Mouse (Mus musculus): ENCODE data around the gene P3h3. TPM values are rescaled to one million over a fixed set of nuclear protein-coding genes. Genes with fewer than 3 reads are reported as not detected.

P3h3 gene
- polyA plus RNA-seq, 1 experiment from 2014 or later: 49.5 TPM

GRCm38 (mm10) chr6:124861802-124862201 lies 4.2 kb upstream of the P3h3 start:
- peaks cover 11% of the 10 kb centered on the region for H3K4me1 ChIP-seq (ENCODE audit: control insufficient read depth, insufficient read depth, low read length)
- WGBS: 20% methylated on average over 3 of the region's 3 CpGs
- no peaks in the 10 kb centered on the region for H3K27me3 ChIP-seq (replicated peaks; ENCODE audit: control insufficient read depth, insufficient read depth, low read length)

GRCm38 (mm10) chr6:124861266-124861665 lies 3.7 kb upstream of the P3h3 start:
- DNase-seq (ENCODE audit: low spot score) (no peak), ATAC-seq (ENCODE audit: low read depth) (no peak)
- H3K36me3 ChIP-seq (ENCODE audit: control insufficient read depth, insufficient read depth, low read length): no peaks in the 10 kb centered on the region
- no peak overlapping the region for H3K4me2 ChIP-seq (ENCODE audit: low read depth, low read length)
- peaks cover 12% of the 10 kb centered on the region for H3K4me1 ChIP-seq (ENCODE audit: control insufficient read depth, insufficient read depth, low read length)
- H3K9me3 ChIP-seq (ENCODE audit: control insufficient read depth, low read length): no peaks in the 10 kb centered on the region
- no peak overlapping the region for H3K4me3 ChIP-seq (ENCODE audit: low read depth, low read length)
- 88% methylated on average over 17 of the region's 19 CpGs for WGBS
- H3K27me3 ChIP-seq (replicated peaks; ENCODE audit: control insufficient read depth, insufficient read depth, low read length): no peaks in the 10 kb centered on the region
- 0 out of 2 replicates have a peak overlapping the region, but pooled peaks have one; percentile 30 for H3K9ac ChIP-seq (ENCODE audit: low read depth, low read length)
- no peak overlapping the region for H3K27ac ChIP-seq (replicated peaks; ENCODE audit: low read depth, low read length)

More at GRCm38 (mm10) chr6:124861802-124862201, 4.2 kb upstream of the P3h3 start:
- Histone ChIP-seq H3K9me3 (ENCODE audit: control insufficient read depth, low read length) (no peaks in the 10 kb centered on the region), H3K27ac (replicated peaks; ENCODE audit: low read depth, low read length) (no peak overlapping the region), H3K4me3 (ENCODE audit: low read depth, low read length) (no peak overlapping the region), H3K36me3 (ENCODE audit: control insufficient read depth, insufficient read depth, low read length) (no peaks in the 10 kb centered on the region), H3K4me2 (ENCODE audit: low read depth, low read length) (no peak overlapping the region; the same call in 1 of the 2 replicates), H3K9ac (ENCODE audit: low read depth, low read length) (0 out of 2 replicates have a peak overlapping the region, but pooled peaks have one; percentile 30)
- no peak for DNase-seq (ENCODE audit: low spot score)
- ATAC-seq (ENCODE audit: low read depth): no peak

- Histone ChIP-seq H3K36me3 (ENCODE audit: control insufficient read depth, insufficient read depth, low read length) (no peaks in the 10 kb centered on the region), H3K9me3 (ENCODE audit: control insufficient read depth, low read length) (no peaks in the 10 kb centered on the region), H3K4me1 (ENCODE audit: control insufficient read depth, insufficient read depth, low read length) (peaks cover 18% of the 10 kb centered on the region), H3K4me3 (ENCODE audit: low read depth, low read length) (no peak overlapping the region), H3K4me2 (ENCODE audit: low read depth, low read length) (no peak overlapping the region), H3K27ac (replicated peaks; ENCODE audit: low read depth, low read length) (no peak overlapping the region), H3K9ac (ENCODE audit: low read depth, low read length) (0 out of 2 replicates have a peak overlapping the region, but pooled peaks have one; percentile 35), H3K27me3 (replicated peaks; ENCODE audit: control insufficient read depth, insufficient read depth, low read length) (no peaks in the 10 kb centered on the region)
- 76% methylated on average over 6 of the region's 9 CpGs for WGBS
- DNase-seq (ENCODE audit: low spot score) (no peak), ATAC-seq (ENCODE audit: low read depth) (no peak)
These were observed 3.0 kb upstream of the P3h3 start for GRCm38 (mm10) chr6:124860511-124860910.

- Histone ChIP-seq H3K9me3 (ENCODE audit: control insufficient read depth, low read length) (no peaks in the 10 kb centered on the region), H3K9ac (ENCODE audit: low read depth, low read length) (0 out of 2 replicates have a peak overlapping the region, but pooled peaks have one; percentile 35), H3K4me2 (ENCODE audit: low read depth, low read length) (no peak overlapping the region), H3K27ac (replicated peaks; ENCODE audit: low read depth, low read length) (peak overlapping the region; percentile 16; the same call in 1 of the 2 replicates), H3K4me3 (ENCODE audit: low read depth, low read length) (no peak overlapping the region), H3K27me3 (replicated peaks; ENCODE audit: control insufficient read depth, insufficient read depth, low read length) (no peaks in the 10 kb centered on the region), H3K4me1 (ENCODE audit: control insufficient read depth, insufficient read depth, low read length) (peaks cover 18% of the 10 kb centered on the region), H3K36me3 (ENCODE audit: control insufficient read depth, insufficient read depth, low read length) (peaks cover 5% of the 10 kb centered on the region; the same call in 1 of the 2 replicates)
- 0 out of 2 replicates have a peak, but pooled peaks have one; percentile 4 for ATAC-seq (ENCODE audit: low read depth)
- DNase-seq (ENCODE audit: low spot score): peak; percentile 77
- WGBS: 7% methylated on average over 12 of the region's 12 CpGs
These were observed 2.2 kb upstream of the P3h3 start for GRCm38 (mm10) chr6:124859725-124860124.

GRCm38 (mm10) chr6:124858561-124859318 lies 1.2 kb upstream of the P3h3 start:
- Histone ChIP-seq H3K27me3 (replicated peaks; ENCODE audit: control insufficient read depth, insufficient read depth, low read length) (no peaks in the 10 kb centered on the region), H3K27ac (replicated peaks; ENCODE audit: low read depth, low read length) (peak overlapping the region; percentile 99; the same call in 1 of the 2 replicates), H3K4me1 (ENCODE audit: control insufficient read depth, insufficient read depth, low read length) (peaks cover 18% of the 10 kb centered on the region), H3K4me2 (ENCODE audit: low read depth, low read length) (peak overlapping the region; percentile 74), H3K9ac (ENCODE audit: low read depth, low read length) (peak overlapping the region; percentile 98; the same call in 1 of the 2 replicates), H3K36me3 (ENCODE audit: control insufficient read depth, insufficient read depth, low read length) (peaks cover 14% of the 10 kb centered on the region), H3K9me3 (ENCODE audit: control insufficient read depth, low read length) (no peaks in the 10 kb centered on the region), H3K4me3 (ENCODE audit: low read depth, low read length) (peak overlapping the region; percentile 83; the same call in 1 of the 2 replicates)
- WGBS: 80% methylated on average over 23 of the region's 28 CpGs
- DNase-seq (ENCODE audit: low spot score): no peak
- no peak for ATAC-seq (ENCODE audit: low read depth)

GRCm38 (mm10) chr6:124857840-124858530 lies 433 bp upstream of the P3h3 start:
- Histone ChIP-seq H3K36me3 (ENCODE audit: control insufficient read depth, insufficient read depth, low read length) (peaks cover 21% of the 10 kb centered on the region), H3K27ac (replicated peaks; ENCODE audit: low read depth, low read length) (peak overlapping the region; percentile 99), H3K4me1 (ENCODE audit: control insufficient read depth, insufficient read depth, low read length) (peaks cover 16% of the 10 kb centered on the region), H3K4me3 (ENCODE audit: low read depth, low read length) (peak overlapping the region; percentile 83), H3K4me2 (ENCODE audit: low read depth, low read length) (peak overlapping the region; percentile 74), H3K9ac (ENCODE audit: low read depth, low read length) (peak overlapping the region; percentile 98), H3K27me3 (replicated peaks; ENCODE audit: control insufficient read depth, insufficient read depth, low read length) (no peaks in the 10 kb centered on the region), H3K9me3 (ENCODE audit: control insufficient read depth, low read length) (no peaks in the 10 kb centered on the region)
- DNase-seq (ENCODE audit: low spot score): no peak
- ATAC-seq (ENCODE audit: low read depth): no peak
- WGBS: 27% methylated on average over 26 of the region's 26 CpGs

GRCm38 (mm10) chr6:124856321-124856720 lies 1.2 kb downstream of the P3h3 start:
- Histone ChIP-seq H3K27me3 (replicated peaks; ENCODE audit: control insufficient read depth, insufficient read depth, low read length) (no peaks in the 10 kb centered on the region), H3K36me3 (ENCODE audit: control insufficient read depth, insufficient read depth, low read length) (peaks cover 38% of the 10 kb centered on the region), H3K4me2 (ENCODE audit: low read depth, low read length) (peak overlapping the region; percentile 74), H3K9ac (ENCODE audit: low read depth, low read length) (peak overlapping the region; percentile 98), H3K4me3 (ENCODE audit: low read depth, low read length) (peak overlapping the region; percentile 83), H3K4me1 (ENCODE audit: control insufficient read depth, insufficient read depth, low read length) (peaks cover 11% of the 10 kb centered on the region; the same call in 1 of the 2 replicates), H3K27ac (replicated peaks; ENCODE audit: low read depth, low read length) (peak overlapping the region; percentile 99), H3K9me3 (ENCODE audit: control insufficient read depth, low read length) (no peaks in the 10 kb centered on the region)
- ATAC-seq (ENCODE audit: low read depth) (peak; percentile 80), DNase-seq (ENCODE audit: low spot score) (peak; percentile 90)
- WGBS: 7% methylated on average over 13 of the region's 14 CpGs

GRCm38 (mm10) chr6:124854647-124855046 lies 2.9 kb downstream of the P3h3 start:
- Histone ChIP-seq H3K4me3 (ENCODE audit: low read depth, low read length) (no peak overlapping the region), H3K9ac (ENCODE audit: low read depth, low read length) (no peak overlapping the region), H3K9me3 (ENCODE audit: control insufficient read depth, low read length) (no peaks in the 10 kb centered on the region), H3K27me3 (replicated peaks; ENCODE audit: control insufficient read depth, insufficient read depth, low read length) (no peaks in the 10 kb centered on the region), H3K27ac (replicated peaks; ENCODE audit: low read depth, low read length) (no peak overlapping the region; the same call in 1 of the 2 replicates), H3K4me2 (ENCODE audit: low read depth, low read length) (no peak overlapping the region), H3K4me1 (ENCODE audit: control insufficient read depth, insufficient read depth, low read length) (peaks cover 11% of the 10 kb centered on the region; the same call in 1 of the 2 replicates), H3K36me3 (ENCODE audit: control insufficient read depth, insufficient read depth, low read length) (peaks cover 50% of the 10 kb centered on the region)
- ATAC-seq (ENCODE audit: low read depth) (no peak), DNase-seq (ENCODE audit: low spot score) (no peak)
- 73% methylated on average over 12 of the region's 12 CpGs for WGBS

Measured in embryonic facial prominence, embryonic 14.5 days (tissue).